Mouse (Mus musculus): ENCODE measurements at regions not wholly inside any gene's neighbourhood (a gene's known extent, or its start where the extent isn't known, plus 50 kb on each side); places are given as distances from the start of the nearest gene placed in this dataset.

- DNase-seq: no peak
Observed at GRCm38 (mm10) chr10:117431086-117431619, 51.3 kb upstream of the Cpsf6 start.

- no peak for DNase-seq
Observed at GRCm38 (mm10) chr10:117430224-117430884, 50.5 kb upstream of the Cpsf6 start.

DNA sequence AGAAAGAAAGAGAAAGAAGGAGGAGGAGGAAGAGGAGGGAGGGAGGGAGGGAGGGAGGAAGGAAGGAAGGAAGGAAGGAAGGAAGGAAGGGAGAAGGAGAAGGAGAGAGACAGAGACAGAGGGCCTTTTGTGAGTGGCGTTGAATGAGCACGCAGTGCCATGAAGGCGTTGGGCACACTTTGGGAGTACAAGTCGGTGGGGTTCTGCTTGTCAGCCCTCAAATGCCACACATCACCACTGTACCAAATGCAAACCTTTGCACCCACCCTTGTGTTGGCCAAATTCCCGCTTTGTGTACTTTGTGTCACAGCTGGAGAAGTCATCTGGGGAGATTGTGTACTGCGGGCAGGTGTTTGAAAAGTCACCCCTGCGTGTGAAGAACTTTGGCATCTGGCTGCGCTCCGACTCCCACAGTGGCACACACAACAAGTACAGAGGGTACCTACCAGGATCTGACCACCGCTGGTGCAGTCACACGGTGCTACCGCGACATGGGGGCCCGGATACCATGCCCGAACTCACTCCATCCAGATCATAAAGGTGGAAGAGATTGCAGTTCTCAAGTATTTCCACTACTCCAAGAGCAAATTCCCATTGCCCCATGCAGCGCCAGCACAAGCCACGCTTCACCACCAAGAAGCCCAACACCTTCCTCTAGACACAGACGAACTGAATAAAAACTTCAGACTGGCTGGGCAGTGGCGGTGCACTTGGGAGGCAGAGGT lies 49.8 kb upstream of the Cpsf6 start:
- no peak for DNase-seq

Measured in retina, postnatal 1 day (tissue).